Mouse (Mus musculus) G1E-ER4 (cell line): ENCODE data around the gene Hdac9. TPM values are rescaled to one million over a fixed set of nuclear protein-coding genes. Genes with fewer than 3 reads are reported as not detected.

Experiments
- GATA1 ChIP-seq: IDR thresholded peaks from one replicate; pipeline ENCODE4 v1.8.0; 2012; ENCODE audit warnings: low read length, inconsistent platforms
- polyA plus RNA-seq: library from polyadenylated mRNA; stranded (reverse); fragments of >175 nt; gene quantifications from 2 replicates; pipeline ENCODE4 v1.2.3, GENCODE M21; 2012

Gene Hdac9
- polyA plus RNA-seq, 1 experiment, result 0.14 TPM

- TF ChIP-seq GATA1, result no peak
Measured at GRCm38 (mm10) chr12:34498751-34499626, 417.9 kb downstream of the Hdac9 start.

- TF ChIP-seq GATA1, result no peak
Measured at GRCm38 (mm10) chr12:34498331-34498730, 418.6 kb downstream of the Hdac9 start.

GRCm38 (mm10) chr12:34497702-34498101 is 419.2 kb downstream of the Hdac9 start:
- TF ChIP-seq GATA1, result no peak

- TF ChIP-seq GATA1, result no peak
Measured at GRCm38 (mm10) chr12:34495940-34496339, 421.0 kb downstream of the Hdac9 start.

- no peak for TF ChIP-seq GATA1
Measured at GRCm38 (mm10) chr12:34489629-34490028, 427.3 kb downstream of the Hdac9 start.

- no peak for TF ChIP-seq GATA1
Measured at GRCm38 (mm10) chr12:34487666-34488065, 429.2 kb downstream of the Hdac9 start.

- TF ChIP-seq GATA1, result no peak
Measured at GRCm38 (mm10) chr12:34487021-34487420, 429.9 kb downstream of the Hdac9 start.

- TF ChIP-seq GATA1, result no peak
Measured at GRCm38 (mm10) chr12:34486016-34486415, 430.9 kb downstream of the Hdac9 start.

GRCm38 (mm10) chr12:34481702-34482101 is 435.2 kb downstream of the Hdac9 start:
- no peak for TF ChIP-seq GATA1

GRCm38 (mm10) chr12:34472949-34473651 is 443.8 kb downstream of the Hdac9 start:
- no peak for TF ChIP-seq GATA1

- no peak for TF ChIP-seq GATA1
Measured at GRCm38 (mm10) chr12:34472542-34472941, 444.4 kb downstream of the Hdac9 start.

- no peak for TF ChIP-seq GATA1
Measured at GRCm38 (mm10) chr12:34461728-34462127, 455.2 kb downstream of the Hdac9 start.

GRCm38 (mm10) chr12:34452643-34453042 is 464.3 kb downstream of the Hdac9 start:
- TF ChIP-seq GATA1, result no peak

GRCm38 (mm10) chr12:34451198-34451597 is 465.7 kb downstream of the Hdac9 start:
- no peak for TF ChIP-seq GATA1

- no peak for TF ChIP-seq GATA1
Measured at GRCm38 (mm10) chr12:34440930-34441329, 476.0 kb downstream of the Hdac9 start.

- TF ChIP-seq GATA1, result no peak
Measured at GRCm38 (mm10) chr12:34432919-34433318, 484.0 kb downstream of the Hdac9 start.

GRCm38 (mm10) chr12:34432461-34432860 is 484.4 kb downstream of the Hdac9 start:
- TF ChIP-seq GATA1, result no peak
